Mouse (Mus musculus) layer of hippocampus, adult 9-11 months (tissue): ENCODE data around the gene Lst1.

Source experiments
- DNase-seq: peaks from one replicate; pipeline ENCODE4 v3.0.0; 2022

The Lst1 gene

DNA sequence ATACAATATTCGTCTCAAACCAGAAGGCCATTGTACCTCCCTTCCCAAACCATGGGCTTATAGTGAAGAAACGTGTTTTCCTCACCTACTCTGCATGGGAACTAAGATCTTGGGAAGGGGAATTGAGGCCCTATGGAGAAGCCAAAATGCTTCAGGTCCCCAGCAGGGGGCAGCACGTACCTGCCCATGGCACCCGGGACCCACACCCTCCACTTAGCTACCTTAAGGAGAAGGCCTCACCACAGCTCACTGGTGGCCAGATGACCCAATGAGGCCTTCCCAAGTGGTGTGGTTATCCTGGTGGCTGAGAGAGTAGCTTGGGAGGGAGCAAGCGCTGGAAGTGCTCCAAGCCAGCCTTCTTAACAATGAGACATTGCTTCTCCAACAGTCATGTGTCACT, 9.7 kb downstream of the Lst1 start:
- no peak for DNase-seq

DNA sequence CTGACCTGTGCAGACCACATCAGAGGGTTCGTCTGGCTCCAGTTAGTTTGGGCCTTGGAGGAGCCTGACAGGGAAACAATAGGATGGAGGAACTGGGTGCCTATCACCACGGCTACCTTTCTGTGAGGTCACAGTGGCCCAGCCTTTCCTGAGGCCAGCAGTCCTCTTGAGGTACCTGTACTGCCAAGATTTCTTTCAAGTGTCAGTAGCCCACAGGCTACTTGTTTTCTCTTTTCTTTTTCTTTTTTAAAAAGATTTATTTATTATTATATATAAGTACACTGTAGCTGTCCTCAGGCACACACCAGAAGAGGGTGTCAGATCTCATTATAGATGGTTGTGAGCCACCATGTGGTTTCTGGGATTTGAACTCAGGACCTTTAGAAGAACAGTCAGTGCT, 12.3 kb downstream of the Lst1 start, which contains the start of gene Aif1:
TSS of gene Aif1 (minus strand) at position 101 of the 400 bp plus-strand sequence.
- no peak for DNase-seq

DNA sequence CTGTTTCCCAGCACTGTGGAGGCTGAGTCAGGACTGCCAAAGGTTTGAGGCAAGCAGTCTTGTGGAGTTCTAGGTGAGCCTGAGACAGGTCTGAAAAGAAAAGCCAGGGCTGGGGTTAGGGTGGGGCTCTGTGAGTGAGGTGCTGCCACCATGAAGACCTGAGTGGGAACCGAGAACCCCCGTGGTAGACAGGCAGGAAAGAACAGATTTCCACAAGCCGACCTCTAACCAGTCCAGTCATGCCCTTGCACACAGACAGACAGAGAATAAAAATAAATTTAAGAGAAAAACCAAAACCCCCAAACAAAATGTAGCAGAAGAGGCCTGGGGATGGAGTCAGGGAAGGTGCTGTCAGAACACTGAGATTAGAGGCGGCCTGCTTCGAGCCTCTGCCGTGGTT, 12.9 kb downstream of the Lst1 start:
- DNase-seq = no peak

DNA sequence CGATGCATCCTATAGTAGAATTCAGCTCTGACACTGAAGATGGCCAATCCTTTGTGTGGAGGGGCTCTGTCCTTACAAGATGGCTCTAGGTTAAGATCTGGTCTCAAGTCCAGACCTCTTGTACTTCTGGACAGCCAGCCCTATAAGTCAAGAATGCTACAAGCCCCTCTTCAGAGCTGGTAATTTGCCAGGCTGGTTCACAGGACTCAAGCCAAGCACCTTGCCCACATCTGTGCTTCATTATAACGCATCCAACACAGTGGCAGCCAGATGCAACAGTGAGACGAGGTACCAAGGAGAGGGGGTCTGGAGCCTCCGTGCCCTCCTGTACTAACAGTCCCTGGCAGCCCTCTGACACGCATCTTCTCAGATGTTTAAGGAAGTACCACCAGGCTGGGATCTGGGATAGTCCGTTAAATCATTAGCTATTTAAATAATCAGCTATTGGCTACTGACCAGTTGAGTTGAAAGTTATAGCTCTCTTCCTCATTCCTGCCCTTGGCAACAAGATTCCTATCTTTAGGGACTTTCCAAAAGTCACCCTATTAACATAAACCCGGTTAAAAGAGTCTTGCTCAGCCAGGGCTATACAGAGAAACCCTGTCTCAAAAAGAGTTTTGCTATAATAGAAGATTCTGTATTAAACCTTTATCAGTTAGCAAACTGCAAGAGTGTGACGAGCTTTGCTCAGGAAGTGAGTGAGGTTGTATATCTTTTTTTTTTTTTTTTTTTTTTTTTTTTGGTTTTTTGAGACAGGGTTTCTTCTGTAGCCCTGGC, 13.8 kb downstream of the Lst1 start:
- DNase-seq = no peak

DNA sequence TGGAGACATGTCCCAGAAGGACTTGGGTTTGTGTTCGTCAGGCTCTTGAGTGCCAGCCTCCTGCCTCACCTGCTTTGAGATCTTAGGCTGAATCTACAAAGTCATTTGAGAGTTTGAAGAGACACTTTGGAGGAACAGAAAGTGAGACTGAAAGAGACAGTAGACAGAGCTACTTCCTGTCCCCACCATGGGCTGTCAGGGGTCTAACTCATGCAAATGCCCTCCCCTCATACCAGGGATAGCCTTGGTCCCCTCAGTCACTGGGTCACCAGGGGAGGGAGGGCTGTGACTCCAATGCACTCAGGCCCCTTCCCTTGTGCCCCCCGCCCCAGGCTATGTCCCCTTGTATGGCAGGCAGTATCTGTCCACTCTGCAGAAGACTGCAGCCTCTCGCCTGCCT, 14.9 kb downstream of the Lst1 start:
- no peak for DNase-seq

DNA sequence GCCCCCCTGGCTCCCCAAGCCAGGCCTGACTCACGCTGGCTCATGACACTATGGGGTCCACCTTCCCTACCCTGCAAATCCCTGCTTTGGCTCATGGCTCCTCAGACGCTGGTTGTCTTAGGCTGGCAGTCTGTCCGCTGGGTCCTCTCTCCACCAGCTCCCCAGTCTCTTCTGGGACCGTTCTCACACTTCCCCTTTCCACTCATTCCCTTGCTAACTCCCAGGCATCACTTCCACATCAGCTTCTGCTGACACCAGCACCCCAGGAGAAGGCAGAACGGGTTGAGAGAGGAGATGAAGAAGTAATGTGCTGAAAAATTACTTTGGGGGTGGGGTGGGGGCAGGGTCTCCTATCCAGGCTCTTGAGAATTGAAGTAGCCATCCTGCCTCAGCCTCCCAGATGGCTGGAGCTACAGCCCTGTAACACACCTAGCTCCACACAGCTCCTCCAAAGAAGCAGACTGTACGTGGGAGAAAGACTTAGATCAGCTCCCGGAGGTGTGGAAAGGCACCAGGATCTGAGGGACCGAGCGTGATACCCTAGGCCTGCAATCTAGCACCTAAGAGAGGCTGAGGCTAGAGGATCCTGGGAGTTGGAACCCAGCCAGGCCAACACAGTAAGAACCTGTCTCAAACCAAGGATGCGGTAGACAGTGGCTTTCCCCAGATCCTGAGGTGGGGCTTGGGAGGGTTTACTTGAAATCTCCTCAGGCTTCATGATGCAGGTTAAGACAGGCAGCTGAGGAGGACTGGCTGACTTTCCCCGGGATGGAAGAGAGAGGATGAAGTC, 15.6 kb downstream of the Lst1 start:
- DNase-seq = peak; percentile 65

DNA sequence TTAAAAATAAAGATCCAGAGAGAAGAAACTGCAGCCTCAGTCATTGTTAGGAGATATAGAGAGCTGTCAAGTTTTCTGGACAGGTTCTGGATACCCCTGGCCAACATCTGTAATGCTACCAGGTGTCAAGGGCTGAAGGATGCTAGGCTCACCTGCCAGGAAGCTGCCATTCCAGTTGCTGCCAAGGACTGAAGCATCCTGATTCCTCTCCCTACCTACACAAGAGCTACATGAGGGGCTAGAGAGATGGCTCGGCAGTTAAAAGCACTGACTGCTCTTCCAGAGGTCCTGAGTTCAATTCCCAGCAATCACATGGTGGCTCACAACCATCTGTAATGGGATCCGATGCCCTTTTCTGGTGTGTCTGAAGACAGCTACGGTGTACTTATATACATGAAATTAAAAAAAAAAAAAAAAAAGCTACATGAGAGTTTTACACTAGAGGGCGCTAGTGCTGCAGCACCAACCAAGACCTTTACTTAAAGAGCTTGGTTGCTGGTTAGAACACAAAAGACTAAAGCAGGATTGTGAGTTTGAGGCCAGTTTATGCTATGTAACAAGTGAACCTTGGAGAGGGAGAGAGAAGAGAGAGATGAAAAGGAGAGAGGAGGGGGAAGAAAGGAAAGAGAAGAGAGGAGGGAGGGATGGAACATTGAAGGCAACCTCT, 19.6 kb downstream of the Lst1 start:
- no peak for DNase-seq

DNA sequence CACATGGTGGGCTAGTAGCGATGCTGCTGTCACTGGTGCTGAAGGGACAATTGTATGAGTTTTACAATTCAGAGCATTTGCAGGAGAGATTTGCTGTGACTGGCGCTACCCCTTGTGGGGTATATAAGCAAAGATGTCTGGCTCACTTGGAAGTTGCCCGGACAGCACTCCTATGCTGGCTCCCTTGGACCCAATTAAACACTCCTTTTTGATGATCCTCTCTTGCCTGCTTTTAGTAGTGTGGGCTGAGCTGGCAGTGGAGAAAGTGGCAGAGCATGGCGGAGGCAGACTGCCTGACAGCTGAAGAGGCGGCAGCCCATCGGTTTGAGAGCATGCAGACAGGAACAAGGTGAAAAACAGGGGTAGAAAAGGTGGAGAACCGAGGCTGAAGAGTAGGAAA, 20.4 kb downstream of the Lst1 start:
- DNase-seq = no peak

DNA sequence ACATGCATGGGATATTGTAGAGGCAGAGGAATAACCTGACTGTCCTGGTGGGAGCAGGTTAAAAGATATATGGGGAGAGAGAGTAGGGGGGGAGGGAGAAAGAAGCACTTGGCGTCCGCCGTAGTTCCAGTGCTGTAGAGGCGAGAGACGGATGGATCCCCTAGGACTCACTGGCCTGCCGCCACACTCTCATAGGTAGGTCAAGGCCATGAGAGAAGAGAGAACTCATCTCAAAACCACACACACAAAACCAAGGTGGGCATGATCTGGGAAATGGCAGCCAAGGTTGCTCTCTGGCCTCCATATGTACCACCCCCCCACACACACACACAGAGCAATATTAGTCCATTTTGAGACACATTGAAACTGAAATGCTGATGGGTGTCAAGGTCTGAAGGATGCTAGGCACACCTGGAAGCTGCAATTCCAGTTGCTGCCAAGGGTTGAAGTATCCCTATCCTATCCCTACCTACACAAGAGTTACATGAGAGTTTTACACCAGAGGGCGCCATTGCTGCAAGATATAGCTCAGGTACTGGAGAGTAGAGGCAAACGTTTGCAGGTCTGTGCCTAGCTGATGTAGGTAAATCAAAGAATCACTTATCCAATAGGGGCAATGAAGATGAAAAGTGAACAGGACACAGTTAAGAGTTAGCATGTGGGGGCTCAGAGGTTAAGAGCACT, 21.7 kb downstream of the Lst1 start:
- peak; percentile 84 for DNase-seq

DNA sequence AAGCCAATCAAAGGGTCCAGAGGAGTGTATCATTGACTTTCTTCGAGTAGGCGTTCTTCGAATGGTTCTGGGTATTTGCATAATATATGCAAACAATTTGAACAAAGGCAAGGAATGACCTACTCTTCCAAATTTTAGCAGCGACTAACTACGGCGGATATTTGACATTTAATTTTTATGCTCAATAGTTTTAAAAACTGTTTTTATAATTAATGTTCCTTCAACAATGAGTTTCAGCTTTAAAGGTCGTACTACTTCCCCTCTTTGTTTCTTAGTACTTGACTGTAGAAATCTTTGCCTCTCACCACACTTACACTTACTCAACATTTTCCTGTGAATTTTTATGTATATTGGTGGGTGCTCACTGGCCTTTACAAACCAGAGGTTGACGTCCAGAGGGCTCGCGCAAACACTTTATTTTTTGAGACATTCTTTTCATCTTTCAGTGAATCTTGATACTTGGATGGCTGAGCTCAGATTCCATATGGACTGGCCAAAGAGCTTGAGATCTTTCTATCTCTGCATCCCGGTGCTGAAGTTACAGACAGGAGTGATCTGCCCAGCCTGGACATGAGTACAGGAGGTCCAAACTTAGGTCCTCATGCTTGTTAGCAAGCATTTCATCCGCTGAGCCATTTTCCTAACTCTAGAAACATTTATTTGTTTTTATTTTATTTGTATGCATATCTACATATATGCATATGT, 22.6 kb downstream of the Lst1 start:
- DNase-seq = no peak

DNA sequence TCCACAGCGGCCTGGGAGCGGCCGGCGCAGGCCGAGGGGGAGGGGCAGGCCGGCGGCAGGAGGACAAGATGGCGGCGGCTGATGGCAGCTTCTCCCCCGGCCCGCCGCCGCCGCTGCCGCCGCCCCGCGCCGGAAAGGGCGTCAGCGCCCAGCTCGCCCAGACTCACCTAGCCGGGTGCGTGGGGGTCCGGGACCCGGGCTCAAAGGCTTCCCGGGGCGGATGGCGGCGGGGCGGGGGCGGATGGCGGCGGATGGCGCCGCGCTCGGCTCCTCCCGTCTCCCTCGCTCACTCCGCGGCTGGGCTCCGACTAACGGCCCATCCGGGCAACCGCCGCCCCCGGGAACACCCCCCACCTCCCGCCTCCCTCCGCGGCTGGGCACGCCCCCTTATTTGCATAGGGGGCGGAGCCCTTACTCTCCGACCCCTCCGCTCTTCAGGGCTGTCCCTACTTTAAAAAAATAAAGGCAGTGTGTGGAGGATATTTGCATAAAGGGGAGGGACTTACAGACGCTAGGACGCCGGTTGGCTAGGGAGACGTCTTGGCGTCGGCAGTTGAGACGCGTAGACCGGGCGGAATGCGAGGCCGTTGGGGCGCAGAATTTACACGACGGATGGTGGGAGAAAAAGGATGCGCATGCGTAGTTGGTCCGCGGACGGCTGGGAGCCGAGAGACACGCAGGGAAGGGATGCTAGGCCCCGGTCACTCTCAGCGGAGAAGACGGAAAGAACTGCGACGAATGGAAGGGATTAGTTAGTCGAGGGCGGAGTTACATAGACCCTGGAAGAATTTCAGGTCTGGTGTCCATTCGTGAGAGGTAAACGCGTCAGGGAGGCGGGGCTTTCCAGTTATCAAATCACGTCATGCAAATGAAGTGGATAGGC, 23.4 kb downstream of the Lst1 start, which contains the start of gene Prrc2a:
TSS of gene Prrc2a (minus strand) at position 330 of the 883 bp plus-strand sequence.
- peak; percentile 99 for DNase-seq

DNA sequence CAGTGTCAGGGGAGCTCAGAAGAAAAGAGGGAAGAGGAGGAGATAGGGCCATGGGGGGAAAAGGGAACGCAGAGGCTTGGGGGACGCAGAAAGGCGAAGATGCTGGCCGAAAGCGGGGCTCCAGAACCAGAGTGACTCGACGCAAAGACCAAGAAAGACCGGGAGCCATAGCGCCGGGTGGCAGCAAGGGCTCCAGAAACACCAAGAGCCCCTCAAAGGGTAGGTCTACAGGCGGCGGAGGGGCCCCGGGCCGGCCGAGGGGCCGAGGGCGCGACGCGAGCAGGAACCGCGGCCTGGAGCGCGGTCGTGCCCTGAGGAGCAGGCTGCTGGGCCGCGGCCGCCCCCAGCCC, 24.0 kb downstream of the Lst1 start:
- no peak for DNase-seq

DNA sequence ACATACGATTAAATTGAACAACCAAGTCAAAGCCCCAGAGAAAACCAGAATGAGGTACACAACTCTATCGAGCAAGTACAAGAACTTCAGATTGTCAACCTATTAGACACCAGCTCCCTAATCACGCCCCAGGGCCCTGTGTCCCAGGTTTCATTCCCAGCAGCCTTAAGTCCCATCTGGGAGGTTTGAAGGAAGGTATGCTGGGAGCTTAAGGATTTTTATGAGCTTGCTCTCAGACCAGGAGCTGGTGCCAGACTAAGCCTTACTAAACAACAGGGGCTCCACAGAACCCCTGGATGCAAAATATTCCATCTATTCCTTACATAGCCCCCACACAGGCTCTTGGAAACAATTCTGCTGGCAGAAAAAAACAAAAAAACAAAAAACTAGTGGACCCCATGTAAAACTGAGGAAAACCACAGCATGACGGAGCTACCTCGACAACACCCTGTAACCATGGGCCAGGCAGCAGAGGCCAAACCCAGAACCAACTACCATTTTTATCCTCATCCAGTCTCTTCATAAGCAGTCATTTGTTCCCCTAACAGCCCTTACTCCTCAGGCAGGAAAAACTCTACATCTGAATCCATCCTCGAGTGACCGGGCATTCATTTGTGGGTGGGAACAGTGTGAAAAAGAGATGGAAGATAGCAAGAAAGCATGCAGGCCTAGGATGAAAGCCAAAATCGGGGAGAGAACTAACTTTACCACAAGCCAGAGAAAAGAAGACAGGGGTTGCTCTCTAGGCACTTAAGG, 24.7 kb downstream of the Lst1 start:
- no peak for DNase-seq

DNA sequence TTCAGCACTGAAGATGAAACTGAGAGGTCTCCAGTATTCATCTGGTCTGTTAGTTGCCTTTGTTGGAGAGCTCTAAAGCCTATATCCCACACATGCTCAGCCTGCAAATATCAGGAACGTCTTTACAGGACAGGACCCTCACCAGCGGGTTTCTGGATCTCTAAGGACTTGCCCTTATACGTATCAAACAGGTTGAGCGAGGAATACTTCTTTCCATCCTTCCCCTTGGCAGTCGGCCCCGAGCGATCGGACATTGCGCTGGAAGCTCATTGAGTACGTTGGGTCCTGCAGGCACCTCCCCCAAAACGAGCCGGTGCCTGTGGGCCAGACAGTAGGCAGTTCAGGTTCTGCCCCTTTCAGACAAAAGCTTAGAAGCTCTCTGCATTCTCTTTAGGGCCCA, 25.5 kb downstream of the Lst1 start:
- no peak for DNase-seq

DNA sequence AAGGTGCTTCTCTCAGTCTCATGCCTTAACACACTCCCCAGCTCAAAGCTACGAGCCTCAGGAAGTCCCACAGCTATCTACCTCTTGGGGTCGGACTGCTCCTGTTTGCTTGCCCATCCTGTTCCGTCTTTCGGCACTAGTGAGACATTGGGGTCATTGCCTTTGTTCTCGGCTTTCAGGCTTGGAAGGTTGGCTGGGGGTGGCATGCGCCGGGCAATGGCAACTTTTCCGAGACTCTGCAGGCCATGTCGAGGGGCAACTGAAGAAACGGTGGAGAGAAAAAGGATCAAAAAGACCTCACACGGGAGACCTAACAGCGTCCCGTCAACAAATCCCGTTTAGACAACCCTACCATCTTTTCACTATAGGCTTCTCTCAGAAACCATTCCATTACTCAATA, 26.1 kb downstream of the Lst1 start:
- no peak for DNase-seq

DNA sequence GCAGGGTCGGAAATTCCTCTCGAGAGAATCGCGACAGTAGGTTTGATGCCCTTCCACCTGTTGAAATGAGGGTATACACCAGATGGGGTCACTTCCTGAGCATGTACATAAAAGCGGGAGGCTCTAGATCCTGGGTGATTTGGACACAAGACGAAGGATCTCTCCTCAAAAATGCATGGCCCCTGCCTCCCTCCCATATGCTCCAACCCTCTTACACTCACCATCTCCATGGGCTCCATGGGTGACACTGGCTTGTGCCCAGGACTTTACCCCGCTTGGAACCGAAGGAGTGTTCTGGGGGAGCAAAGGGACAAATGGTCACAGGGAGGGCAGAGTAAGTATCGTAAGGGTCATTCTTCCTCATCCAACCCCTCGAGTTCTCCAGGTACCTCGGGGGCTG, 26.8 kb downstream of the Lst1 start:
- no peak for DNase-seq

DNA sequence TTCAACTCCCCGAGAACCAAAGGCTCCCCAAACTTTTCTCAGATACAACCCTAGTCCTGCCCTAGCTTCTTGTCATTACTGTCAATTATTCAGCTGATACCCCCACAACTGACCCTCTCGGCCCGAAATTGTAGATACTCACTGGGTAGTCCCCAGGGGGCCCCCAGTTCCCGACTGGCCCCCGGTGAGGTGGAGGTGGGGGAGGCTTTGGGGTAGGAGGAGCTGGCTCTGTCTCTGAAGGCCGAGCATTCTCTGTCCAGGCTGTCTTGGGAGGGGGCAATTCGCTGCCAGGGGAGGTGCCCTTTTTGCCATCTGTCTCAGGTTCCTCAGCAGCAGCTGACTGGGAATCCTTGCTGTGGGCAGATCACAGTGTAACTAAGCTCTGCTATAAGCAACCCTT, 28.6 kb downstream of the Lst1 start:
- DNase-seq = no peak

DNA sequence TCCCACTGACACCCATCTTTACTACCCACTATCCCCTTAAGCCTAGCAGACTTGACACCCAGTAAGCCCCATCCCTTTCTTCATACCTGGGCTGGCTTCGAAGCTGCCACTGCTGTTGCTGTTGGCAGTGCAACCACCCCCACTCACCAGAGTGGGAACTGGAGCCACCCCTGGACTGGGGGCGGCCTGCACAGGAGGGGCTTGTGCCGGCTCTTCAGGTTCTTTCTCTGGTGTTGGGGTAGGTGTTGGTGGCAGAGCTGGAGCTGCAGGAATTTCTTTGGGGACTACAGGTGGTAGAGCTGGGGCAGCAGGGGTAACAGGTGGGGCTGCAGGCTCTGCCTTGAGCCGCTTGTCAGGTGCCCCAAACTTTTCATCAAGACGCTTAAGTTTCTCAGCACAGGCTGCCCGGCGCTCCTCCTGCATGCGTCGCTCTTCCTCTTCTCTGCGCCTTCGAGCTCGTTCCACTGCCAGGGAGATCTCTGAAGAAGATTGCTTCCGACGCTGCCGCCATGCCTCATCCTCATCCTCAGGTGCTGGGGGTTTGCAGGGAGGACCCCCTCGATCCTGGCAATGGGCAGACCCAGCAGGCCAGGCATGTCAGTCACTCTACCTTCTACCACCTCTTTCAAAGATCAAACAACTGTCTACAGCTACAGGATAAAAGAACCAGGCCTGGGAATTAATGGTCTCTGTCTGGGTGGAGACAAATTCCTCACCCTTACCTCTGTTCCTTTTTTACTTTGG, 29.2 kb downstream of the Lst1 start:
- no peak for DNase-seq

DNA sequence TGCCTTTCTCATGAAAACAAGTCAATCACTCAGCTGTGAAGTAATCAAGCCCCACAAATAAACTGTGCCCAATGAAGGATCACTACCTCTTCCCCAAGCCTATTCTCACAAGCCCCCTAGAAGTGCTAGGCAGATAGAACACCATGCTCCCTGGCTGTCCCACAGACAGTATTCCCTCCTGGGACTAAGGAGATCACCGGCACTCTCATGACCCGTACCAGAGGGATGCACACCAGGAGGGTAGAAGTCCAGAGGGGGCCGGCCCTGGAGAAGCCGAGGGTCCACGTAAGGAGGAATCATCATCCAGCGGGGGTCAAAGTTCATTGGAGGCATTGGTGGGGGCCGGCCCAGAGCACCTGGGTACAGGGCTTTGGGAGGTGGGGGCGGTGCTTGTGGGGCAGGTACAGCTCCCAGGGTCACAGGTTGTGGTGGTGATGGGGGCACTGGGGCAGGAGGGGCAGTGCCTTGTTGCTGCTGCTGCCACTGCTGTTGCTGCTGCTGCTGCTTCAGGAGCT, 30.5 kb downstream of the Lst1 start:
- DNase-seq = no peak

DNA sequence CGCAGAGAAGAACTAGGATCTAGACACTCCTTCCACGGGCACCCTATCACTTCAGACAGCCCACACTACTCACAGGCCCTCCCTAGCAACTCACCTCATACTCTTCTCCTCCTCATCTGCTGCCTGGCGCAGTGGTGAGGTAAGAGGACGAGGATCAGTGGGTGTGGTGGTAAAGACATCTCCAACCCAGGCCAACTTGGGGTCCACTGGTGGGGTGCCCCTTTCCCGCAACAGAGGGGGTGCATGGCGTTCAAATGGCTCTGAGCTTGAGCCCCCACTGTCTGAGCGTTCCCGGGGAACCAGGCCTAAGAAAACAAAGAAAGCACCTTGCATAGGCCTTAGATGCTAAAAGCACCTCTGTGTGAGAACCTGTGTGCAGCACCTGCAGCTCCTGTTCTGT, 31.0 kb downstream of the Lst1 start:
- no peak for DNase-seq
